Mouse (Mus musculus) liver, postnatal 0 days (tissue): Measurements from ENCODE around the gene Pla2g2d. TPM values are rescaled to one million over a fixed set of nuclear protein-coding genes. Genes with fewer than 3 reads are reported as not detected.
"Not testable (repeated sequence)": the region's sequence is repeated elsewhere in the genome, so short reads cannot be mapped to it uniquely, and the experiment has no call there.

Experiments used
- ATAC-seq: fragments of 200-750 bp; cut with Nextera tagmentation; 2 replicates; pipeline ENCODE4 v1.8.0; 2017; ENCODE audit warnings: mild to moderate bottlenecking, moderate library complexity
- DNase-seq: peaks from one replicate; pipeline ENCODE4 v3.0.0-alpha.2; 2016
- H3K27ac ChIP-seq: fragments of 300-500 bp; sonication (generic); 2 replicates; pipeline ENCODE4 v1.5.1; 2014; ENCODE audit warnings: antibody characterized with exemption, moderate library complexity, mild to moderate bottlenecking, low read depth
- H3K27me3 ChIP-seq: fragments of 300-500 bp; sonication (generic); 2 replicates; pipeline ENCODE4 v1.6.1; 2014; ENCODE audit warnings: low read length, control low read depth, mixed read lengths; ENCODE audit not compliant: insufficient read depth
- H3K36me3 ChIP-seq: fragments of 300-500 bp; sonication (generic); replicated peaks from 2 replicates; pipeline ENCODE4 v1.6.1; 2014; ENCODE audit warnings: mild to moderate bottlenecking, control low read depth, low read length, moderate library complexity, mixed read lengths; ENCODE audit not compliant: insufficient read depth
- H3K4me1 ChIP-seq: fragments of 300-500 bp; sonication (generic); 2 replicates; pipeline ENCODE4 v1.6.1; 2014; ENCODE audit warnings: antibody characterized with exemption, mild to moderate bottlenecking, control low read depth; ENCODE audit not compliant: insufficient read depth
- H3K4me2 ChIP-seq: fragments of 300-500 bp; sonication (generic); 2 replicates; pipeline ENCODE4 v1.6.1; 2014; ENCODE audit warnings: low read depth, mild to moderate bottlenecking, low read length, moderate library complexity, mixed read lengths
- H3K4me3 ChIP-seq: fragments of 300-500 bp; sonication (generic); 2 replicates; pipeline ENCODE4 v1.5.1; 2014; ENCODE audit warnings: low read depth, low read length
- H3K9ac ChIP-seq: fragments of 300-500 bp; sonication (generic); replicated peaks from 2 replicates; pipeline ENCODE4 v1.6.1; 2014; ENCODE audit warnings: mild to moderate bottlenecking, moderate library complexity
- H3K9me3 ChIP-seq: fragments of 300-500 bp; sonication (generic); 2 replicates; pipeline ENCODE4 v1.6.1; 2016; ENCODE audit warnings: mild to moderate bottlenecking, control low read depth, low read length, mixed read lengths
- CTCF ChIP-seq: sonication (generic); IDR thresholded peaks from 2 replicates; pipeline ENCODE4 v1.5.1; 2016; ENCODE audit warnings: antibody characterized with exemption, low read depth
- EP300 ChIP-seq: IDR thresholded peaks from 2 replicates; pipeline ENCODE4 v1.6.1; 2016; ENCODE audit warnings: antibody characterized with exemption, low read depth, mild to moderate bottlenecking
- WGBS: fragments of 180-500 bp; shearing (Covaris S2); extraction: QIAGEN DNeasy Blood & Tissue Kit; methylation state at CpG from one replicate; pipeline ENCODE4 v1.1.7; 2014; ENCODE audit not compliant: insufficient replicate concordance; 5-methylcytosine and 5-hydroxymethylcytosine counted together
- polyA plus RNA-seq: library from polyadenylated mRNA; unstranded; fragments of >200 nt; fragmentation: Nextera tagmentation; extraction: Ambion mirVana; gene quantifications from 2 replicates; pipeline ENCODE4 v1.2.1, GENCODE M21; 2015

The Pla2g2d gene
- polyA plus RNA-seq, 1 experiment from 2014 or later: 0.06 TPM

GRCm38 (mm10) chr4:138816166-138816565, 40.6 kb downstream of the Pla2g2d start:
- Histone ChIP-seq H3K9ac (no peak overlapping the region), H3K4me1 (no peaks in the 10 kb centered on the region), H3K27me3 (peaks cover 6% of the 10 kb centered on the region; the same call in 1 of the 2 replicates), H3K27ac (no peak overlapping the region), H3K9me3 (no peaks in the 10 kb centered on the region), H3K4me3 (no peak overlapping the region), H3K36me3 (no peaks in the 10 kb centered on the region), H3K4me2 (no peak overlapping the region)
- no peak for DNase-seq
- WGBS: 75% methylated on average over 9 of the region's 9 CpGs
- ATAC-seq: no peak
- no peak for TF ChIP-seq CTCF
- no peak for TF ChIP-seq EP300

- 61% methylated on average over 6 of the region's 6 CpGs for WGBS
- Histone ChIP-seq H3K27ac (no peak overlapping the region), H3K36me3 (no peaks in the 10 kb centered on the region), H3K4me3 (no peak overlapping the region), H3K4me2 (no peak overlapping the region), H3K4me1 (no peaks in the 10 kb centered on the region), H3K9me3 (no peaks in the 10 kb centered on the region), H3K27me3 (peaks cover 5% of the 10 kb centered on the region; the same call in 1 of the 2 replicates), H3K9ac (no peak overlapping the region)
- ATAC-seq (no peak), DNase-seq (no peak)
- TF ChIP-seq EP300 (no peak), CTCF (no peak)
These were observed 42.2 kb downstream of the Pla2g2d start for GRCm38 (mm10) chr4:138817736-138818135.

- WGBS: 47% methylated on average over 8 of the region's 8 CpGs
- ATAC-seq: no peak
- no peaks in the 10 kb centered on the region for H3K4me1 ChIP-seq
- H3K36me3 ChIP-seq: no peaks in the 10 kb centered on the region
- no peaks in the 10 kb centered on the region for H3K27me3 ChIP-seq
- no peak overlapping the region for H3K9ac ChIP-seq
- H3K9me3 ChIP-seq: peaks cover 3% of the 10 kb centered on the region; the same call in 1 of the 2 replicates
- H3K4me2 ChIP-seq: no peak overlapping the region
- no peak overlapping the region for H3K4me3 ChIP-seq
- H3K27ac ChIP-seq: no peak overlapping the region
- DNase-seq: no peak
- TF ChIP-seq EP300 (no peak), CTCF (no peak)
These were observed 43.6 kb downstream of the Pla2g2d start for GRCm38 (mm10) chr4:138819101-138819500.

GRCm38 (mm10) chr4:138821036-138821435, 45.5 kb downstream of the Pla2g2d start:
- Histone ChIP-seq H3K4me1 (no peaks in the 10 kb centered on the region), H3K36me3 (no peaks in the 10 kb centered on the region), H3K27ac (no peak overlapping the region), H3K4me2 (no peak overlapping the region), H3K9me3 (peaks cover 3% of the 10 kb centered on the region; the same call in 1 of the 2 replicates), H3K27me3 (no peaks in the 10 kb centered on the region), H3K4me3 (no peak overlapping the region), H3K9ac (no peak overlapping the region)
- WGBS: 70% methylated on average over 2 of the region's 2 CpGs
- no peak for ATAC-seq
- no peak for TF ChIP-seq EP300
- no peak for TF ChIP-seq CTCF
- no peak for DNase-seq

- not testable (repeated sequence) for ATAC-seq, H3K27me3 ChIP-seq, H3K9ac ChIP-seq, H3K4me3 ChIP-seq, H3K4me1 ChIP-seq, H3K4me2 ChIP-seq, H3K9me3 ChIP-seq, H3K36me3 ChIP-seq, DNase-seq, H3K27ac ChIP-seq
- 69% methylated on average over 2 of the region's 2 CpGs for WGBS
These were observed 48.6 kb downstream of the Pla2g2d start for GRCm38 (mm10) chr4:138824161-138824560.

GRCm38 (mm10) chr4:138824660-138825059, 49.1 kb downstream of the Pla2g2d start:
- H3K27me3 ChIP-seq: 0 out of 2 replicates have a peak, but pooled peaks cover 3% of the 10 kb centered on the region
- H3K9me3 ChIP-seq: peaks cover 3% of the 10 kb centered on the region; the same call in 1 of the 2 replicates
- no peak for TF ChIP-seq EP300
- no peak for TF ChIP-seq CTCF
- H3K4me3 ChIP-seq: no peak overlapping the region
- H3K4me2 ChIP-seq: no peak overlapping the region
- ATAC-seq (no peak), DNase-seq (no peak)
- no peaks in the 10 kb centered on the region for H3K36me3 ChIP-seq
- H3K9ac ChIP-seq: no peak overlapping the region
- no peak overlapping the region for H3K27ac ChIP-seq
- 79% methylated on average over 2 of the region's 2 CpGs for WGBS
- no peaks in the 10 kb centered on the region for H3K4me1 ChIP-seq
